Mouse (Mus musculus): ENCODE measurements around the gene Nectin1. TPM values are rescaled to one million over a fixed set of nuclear protein-coding genes. Genes with fewer than 3 reads are reported as not detected.

The Nectin1 gene
- total RNA-seq, 2 experiments from 2014 or later: 112 to 114 TPM

DNA sequence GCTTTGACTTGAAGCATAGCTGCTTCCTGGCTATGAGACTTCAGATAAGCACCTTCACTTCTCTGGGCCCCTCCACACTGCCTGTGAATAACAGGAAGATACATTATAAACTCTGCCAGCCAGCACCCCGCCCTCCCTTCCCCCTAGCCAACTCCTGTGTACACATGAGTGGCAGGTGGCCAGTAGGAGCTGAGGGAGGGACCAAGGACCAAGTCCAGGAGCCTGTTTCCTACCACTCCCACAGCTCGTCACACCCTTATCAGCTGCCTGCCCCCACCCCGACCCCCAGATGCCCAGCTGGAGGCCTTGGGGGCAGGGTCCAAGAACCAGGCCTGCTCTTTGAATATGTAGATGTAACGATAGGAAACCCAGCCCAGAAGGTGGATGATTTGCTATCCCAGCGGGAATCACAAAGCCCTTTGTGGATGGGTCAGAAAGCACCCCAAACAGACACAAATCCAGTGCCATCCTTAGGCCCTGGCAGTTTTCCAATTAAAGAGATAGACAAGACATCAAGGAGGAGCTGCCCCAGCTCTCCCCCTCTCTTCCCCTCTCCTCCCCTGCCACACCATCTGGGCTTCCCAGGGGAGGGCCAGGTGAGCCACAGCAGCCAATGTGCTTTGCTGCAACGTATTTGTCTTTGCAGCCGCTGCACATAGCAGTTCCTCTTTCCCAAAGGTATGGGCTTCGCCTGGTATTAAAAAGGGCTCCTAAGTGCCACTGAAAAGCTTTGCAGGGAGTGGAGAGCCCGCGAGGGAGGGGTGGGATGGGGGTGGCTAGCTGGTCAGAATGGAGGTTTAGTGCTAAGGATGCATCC is 14.1 kb upstream of the Nectin1 start:
- TF ChIP-seq CTCF (IDR thresholded peaks at IDR 0.05): no peak
- Histone ChIP-seq H3K27ac (no peak overlapping the region), H3K4me3 (no peak overlapping the region)
- no peak for DNase-seq (ENCODE audit: extremely low spot score in 1 of 2, low spot score in 2 of 2)
- intact Hi-C loops (cut with DNase I): no loop called here

DNA sequence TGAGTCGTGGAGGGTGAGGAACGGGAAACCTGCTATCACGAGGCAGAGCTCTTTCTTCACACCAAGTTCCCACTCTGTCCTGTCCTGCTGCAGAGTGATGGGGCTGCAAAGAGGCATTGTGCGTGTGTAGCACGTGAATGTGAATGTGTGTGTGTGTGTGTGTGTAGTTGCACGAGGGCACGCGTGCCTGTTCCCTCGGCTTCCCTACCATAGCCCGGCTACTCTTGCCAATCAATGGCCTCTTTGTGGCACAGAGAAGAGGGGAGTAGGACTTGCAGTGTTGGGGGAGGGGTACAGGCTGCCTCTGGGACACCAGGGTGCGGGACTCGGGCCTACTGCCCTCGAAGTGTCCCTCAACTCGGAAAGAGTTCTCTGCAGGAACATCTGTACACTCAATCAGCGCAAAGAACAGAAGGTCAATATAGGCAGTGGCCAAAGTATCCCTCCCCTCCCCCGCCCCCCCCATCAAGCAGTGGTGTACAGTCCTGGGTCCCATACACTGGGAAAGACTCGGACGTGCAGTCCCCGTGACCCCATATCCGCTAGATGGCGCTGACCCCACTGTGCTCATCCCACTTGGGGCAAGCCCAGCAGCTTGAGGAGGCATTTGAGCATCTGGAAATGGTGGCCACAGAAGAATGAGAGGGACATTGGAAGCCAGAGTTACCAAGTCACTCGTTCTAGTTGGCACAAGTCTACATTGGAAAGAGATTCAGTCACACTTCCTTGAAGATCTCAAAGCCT is 13.3 kb upstream of the Nectin1 start:
- Histone ChIP-seq H3K4me3 (no peak overlapping the region), H3K27ac (no peak overlapping the region)
- peak; percentile 47 for TF ChIP-seq CTCF (IDR thresholded peaks at IDR 0.05)
- intact Hi-C loops (cut with DNase I): no loop called here
- no peak for DNase-seq (ENCODE audit: extremely low spot score in 1 of 2, low spot score in 2 of 2)

DNA sequence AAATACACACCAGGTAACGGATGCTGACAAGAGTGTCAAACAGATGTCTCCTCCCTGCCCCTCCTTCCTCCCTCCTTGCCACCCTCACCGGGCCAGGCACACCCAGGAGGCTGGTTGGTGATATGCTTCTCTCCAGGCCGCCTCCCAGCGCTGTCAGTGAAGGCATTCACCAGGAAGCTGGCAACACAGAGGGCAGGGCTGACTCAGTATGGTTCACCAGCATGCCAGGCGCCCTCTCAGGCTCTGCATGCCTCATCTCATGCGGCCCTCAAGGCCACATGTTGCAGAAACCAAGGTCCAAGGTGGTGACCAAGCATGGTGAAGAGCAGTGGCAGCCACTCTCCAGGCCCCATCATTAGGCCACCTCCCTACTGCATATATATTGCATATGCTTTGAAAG is 11.9 kb upstream of the Nectin1 start:
- no peak overlapping the region for H3K4me3 ChIP-seq
- no peak overlapping the region for H3K27ac ChIP-seq
- DNase-seq (ENCODE audit: extremely low spot score in 1 of 2, low spot score in 2 of 2): no peak
- intact Hi-C loops (cut with DNase I): no loop called here
- no peak for TF ChIP-seq CTCF (IDR thresholded peaks at IDR 0.05)

DNA sequence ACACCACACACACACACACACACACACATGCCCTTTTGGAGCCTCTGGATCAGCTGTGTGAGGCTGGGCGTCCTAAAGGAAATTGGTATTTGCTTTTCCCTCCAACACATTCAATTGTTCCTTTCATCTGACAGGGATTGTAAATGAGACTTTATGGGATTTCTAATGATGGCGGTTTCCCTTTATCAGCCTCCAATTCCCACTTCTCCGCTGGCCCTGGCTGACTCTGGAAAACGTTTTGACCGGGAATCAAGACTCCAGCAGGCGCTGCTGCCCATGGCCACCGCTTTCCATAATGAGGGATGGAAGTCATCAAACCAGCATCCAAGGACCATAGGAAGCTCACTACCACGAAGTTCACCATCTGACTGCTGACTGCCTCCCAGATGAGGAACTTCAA is 11.1 kb upstream of the Nectin1 start:
- no peak for TF ChIP-seq CTCF (IDR thresholded peaks at IDR 0.05)
- no peak for DNase-seq (ENCODE audit: extremely low spot score in 1 of 2, low spot score in 2 of 2)
- Histone ChIP-seq H3K4me3 (no peak overlapping the region), H3K27ac (no peak overlapping the region)
- intact Hi-C loops (cut with DNase I): no loop called here

DNA sequence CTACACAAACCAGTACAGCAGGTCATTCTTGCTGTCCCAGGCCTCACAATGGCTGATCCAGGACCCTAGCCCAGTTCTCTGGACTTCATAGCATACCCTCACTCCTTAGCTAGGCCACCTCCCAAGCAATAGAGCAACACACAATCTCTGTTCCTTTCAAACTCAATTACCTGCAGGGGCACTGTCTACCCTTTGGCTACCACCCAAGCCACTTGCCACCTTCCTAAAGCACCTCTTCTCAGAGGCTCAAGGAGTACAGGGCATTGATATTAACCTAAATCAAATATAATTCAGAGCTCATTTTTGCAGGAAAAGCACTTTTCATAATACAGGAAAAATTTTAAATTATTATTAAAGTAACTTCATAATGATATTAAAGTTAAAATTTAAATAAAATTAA is 8.8 kb upstream of the Nectin1 start:
- no peak for DNase-seq (ENCODE audit: extremely low spot score in 1 of 2, low spot score in 2 of 2)
- TF ChIP-seq CTCF (IDR thresholded peaks at IDR 0.05): no peak
- intact Hi-C loops (cut with DNase I): no loop called here
- Histone ChIP-seq H3K27ac (no peak overlapping the region), H3K4me3 (no peak overlapping the region)

DNA sequence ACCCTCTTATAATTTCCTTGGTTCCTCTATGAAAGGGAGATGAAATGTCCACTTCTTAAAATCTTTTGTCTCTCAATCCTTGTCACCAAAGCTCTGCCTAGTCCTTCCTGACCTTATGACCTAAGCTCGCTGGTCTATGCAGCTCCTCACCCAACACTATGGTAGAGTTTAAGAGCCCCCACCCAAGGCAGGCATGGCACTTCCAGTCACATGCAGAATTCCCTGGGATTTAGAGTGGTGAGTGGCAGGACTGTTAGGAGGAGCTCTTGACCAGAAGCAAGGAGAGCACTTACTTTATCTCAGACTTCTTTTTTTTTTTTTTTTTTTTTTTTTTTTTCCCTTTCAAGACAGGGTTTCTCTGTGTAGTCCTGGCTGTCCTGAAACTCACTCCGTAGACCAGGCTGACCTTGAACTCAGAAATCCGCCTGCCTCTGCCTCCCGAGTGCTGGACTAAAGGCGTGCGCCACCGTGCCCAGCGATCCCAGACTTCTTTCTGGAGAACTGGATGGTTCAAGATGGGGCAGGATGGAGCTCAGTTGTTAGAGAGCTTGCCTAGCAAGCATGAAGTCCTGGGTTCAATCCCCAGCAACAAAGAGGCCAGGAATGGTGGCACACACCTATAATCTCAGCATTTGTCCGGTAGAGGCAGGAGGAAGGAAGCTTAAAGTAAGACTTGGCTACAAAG is 7.6 kb upstream of the Nectin1 start:
- no peak for TF ChIP-seq CTCF (IDR thresholded peaks at IDR 0.05)
- H3K4me3 ChIP-seq: no peak overlapping the region
- intact Hi-C loops (cut with DNase I): no loop called here
- no peak overlapping the region for H3K27ac ChIP-seq
- no peak for DNase-seq (ENCODE audit: extremely low spot score in 1 of 2, low spot score in 2 of 2)

DNA sequence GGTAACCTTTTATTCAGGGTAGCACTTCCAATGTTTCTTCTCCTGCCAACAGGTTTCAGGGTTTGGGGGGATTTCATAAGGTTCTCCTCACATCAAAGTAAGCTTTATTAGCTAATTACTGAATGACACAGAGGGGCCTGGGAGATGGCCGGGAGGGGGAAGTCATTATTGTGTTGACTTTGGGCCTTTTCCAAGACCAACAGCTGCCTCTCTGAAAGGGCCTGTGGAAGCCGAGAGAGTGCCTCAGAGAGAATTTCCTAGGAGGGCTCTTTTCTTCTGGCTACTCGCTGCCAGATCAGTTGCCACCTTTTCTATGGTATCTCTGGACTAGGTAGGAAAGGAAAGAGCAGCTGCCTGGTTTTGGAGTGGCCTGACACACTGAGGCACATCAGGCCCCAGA is 6.5 kb upstream of the Nectin1 start:
- Histone ChIP-seq H3K27ac (no peak overlapping the region), H3K4me3 (no peak overlapping the region)
- no peak for TF ChIP-seq CTCF (IDR thresholded peaks at IDR 0.05)
- no peak for DNase-seq (ENCODE audit: extremely low spot score in 1 of 2, low spot score in 2 of 2)
- intact Hi-C loops (cut with DNase I): no loop called here

DNA sequence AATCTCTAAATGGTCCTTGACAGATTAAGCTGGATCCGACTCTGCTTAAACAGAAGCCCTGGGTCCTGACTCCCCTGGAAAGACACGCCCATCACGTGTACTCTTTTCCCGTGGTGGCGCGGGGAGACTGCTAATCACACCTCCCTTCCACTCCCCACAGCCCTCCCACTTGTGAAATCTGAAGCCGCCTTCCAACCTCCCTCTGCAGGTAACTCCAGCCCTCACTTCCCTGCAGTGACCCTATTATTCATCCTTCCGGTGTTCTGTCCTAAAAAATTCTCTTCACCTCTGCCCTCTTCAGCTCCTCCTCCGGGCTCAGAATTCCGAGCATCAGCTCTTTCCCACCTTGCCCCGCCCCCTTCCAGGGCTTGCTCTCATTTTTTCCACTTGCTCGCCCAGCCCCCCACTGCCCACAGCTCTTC is 5.9 kb upstream of the Nectin1 start:
- TF ChIP-seq CTCF (IDR thresholded peaks at IDR 0.05): no peak
- Histone ChIP-seq H3K27ac (no peak overlapping the region), H3K4me3 (no peak overlapping the region)
- intact Hi-C loops (cut with DNase I): no loop called here
- no peak for DNase-seq (ENCODE audit: extremely low spot score in 1 of 2, low spot score in 2 of 2)

DNA sequence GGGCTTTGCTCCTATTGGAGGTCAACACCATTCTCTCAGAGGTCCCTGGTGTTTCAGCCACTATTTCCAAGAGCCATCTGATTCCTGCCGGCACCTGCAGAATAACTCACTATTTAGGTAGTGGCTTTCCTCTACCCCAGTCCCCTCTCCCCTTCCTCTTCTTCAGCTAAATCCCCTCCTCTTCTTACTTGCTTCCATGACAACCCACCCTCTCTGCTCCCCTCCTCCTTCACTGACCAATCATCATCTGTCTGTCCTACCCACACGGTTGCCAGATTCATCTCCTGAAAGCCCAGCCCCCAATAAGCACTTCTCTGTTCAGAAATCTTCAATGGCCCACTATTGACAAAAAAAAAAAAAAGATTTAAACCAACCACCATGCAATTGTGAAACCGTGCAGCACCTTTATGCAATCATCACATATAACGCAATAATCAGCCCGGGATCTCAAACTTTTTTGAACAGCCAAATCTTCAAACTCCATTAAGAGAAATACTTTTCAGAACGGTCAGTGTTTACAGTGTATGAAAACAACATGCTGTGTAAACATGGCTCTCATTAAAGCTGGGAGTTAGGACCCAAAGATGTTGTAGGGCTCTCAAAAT is 5.2 kb upstream of the Nectin1 start:
- TF ChIP-seq CTCF (IDR thresholded peaks at IDR 0.05): no peak
- intact Hi-C loops (cut with DNase I): no loop called here
- no peak overlapping the region for H3K27ac ChIP-seq
- no peak for DNase-seq (ENCODE audit: extremely low spot score in 1 of 2, low spot score in 2 of 2)
- H3K4me3 ChIP-seq: no peak overlapping the region

DNA sequence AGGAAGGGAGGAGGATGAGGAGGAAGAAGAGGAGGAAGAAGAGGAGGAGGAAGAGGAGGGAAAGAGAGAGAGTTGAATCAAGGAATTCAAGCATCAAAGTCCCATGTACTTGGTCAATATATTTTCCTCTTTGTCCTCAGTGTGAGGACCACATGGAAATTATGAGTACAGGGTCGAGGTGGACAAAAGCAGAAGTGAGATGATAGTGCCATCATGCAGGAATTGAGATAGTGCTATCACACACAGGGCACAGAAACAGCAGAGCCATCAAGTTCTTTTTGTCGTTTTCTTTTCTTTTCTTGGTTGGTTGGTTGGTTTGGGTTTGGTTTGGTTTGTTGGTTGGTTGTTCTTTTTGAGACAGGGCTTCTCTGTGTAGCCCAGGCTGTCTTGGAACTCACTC is 2.5 kb upstream of the Nectin1 start:
- intact Hi-C loops (cut with DNase I): loop anchor here (5.0 to 10.0 kb wide), 7 partner anchors 59 to 404 kb away; no protein-coding TSS in a partner anchor
- no peak for DNase-seq (ENCODE audit: extremely low spot score in 1 of 2, low spot score in 2 of 2)
- TF ChIP-seq CTCF (IDR thresholded peaks at IDR 0.05): no peak
- H3K27ac ChIP-seq: no peak overlapping the region
- H3K4me3 ChIP-seq: no peak overlapping the region

DNA sequence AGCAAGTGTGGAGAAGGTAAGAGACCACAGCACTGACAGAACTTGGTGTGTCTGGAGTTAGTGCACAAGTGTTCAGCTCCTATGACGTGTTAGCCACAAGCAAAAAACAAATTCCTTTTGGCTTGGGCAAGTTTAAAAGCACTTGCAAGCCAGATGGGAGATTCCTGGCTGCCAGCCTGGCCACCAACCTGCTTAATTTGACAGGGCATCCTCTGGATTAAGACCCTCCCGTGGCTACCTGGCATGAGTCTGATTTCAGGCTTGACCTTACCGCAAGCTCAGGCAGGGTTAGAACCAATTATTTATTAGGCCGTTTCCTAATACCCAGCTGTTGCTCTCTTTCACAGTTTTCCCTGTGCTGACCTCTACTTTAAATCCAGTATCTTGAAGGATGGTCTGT is 1.7 kb upstream of the Nectin1 start:
- H3K4me3 ChIP-seq: no peak overlapping the region
- TF ChIP-seq CTCF (IDR thresholded peaks at IDR 0.05): no peak
- no peak overlapping the region for H3K27ac ChIP-seq
- intact Hi-C loops (cut with DNase I): loop anchor here (2.0 to 10.0 kb wide), 8 partner anchors 60 to 405 kb away; no protein-coding TSS in a partner anchor
- DNase-seq (ENCODE audit: extremely low spot score in 1 of 2, low spot score in 2 of 2): no peak
